Mouse (Mus musculus) MEL (cell line): Measurements from ENCODE around the gene Ap2s1.

Experiments used
- CTCF ChIP-seq, 3 experiments: IDR thresholded peaks in 2 of 3; conservative IDR thresholded peaks in 1 of 3; 2 replicates each; pipeline ENCODE4 v1.5.1; 2011 to 2012; ENCODE audit warnings: low read length in 3 of 3, low read depth in 2 of 3, mild to moderate bottlenecking in 2 of 3, improper control_type of control experiment in 1 of 3, inconsistent platforms in 1 of 3, mixed read lengths in 1 of 3, moderate library complexity in 1 of 3; ENCODE audit not compliant: control insufficient read depth in 1 of 3, insufficient read depth in 1 of 3, poor library complexity in 1 of 3, severe bottlenecking in 1 of 3
- GABPA ChIP-seq: IDR thresholded peaks from 2 replicates; pipeline ENCODE4 v1.6.1; 2012; ENCODE audit warnings: low read depth, mild to moderate bottlenecking, inconsistent platforms, low read length, improper control_type of control experiment, moderate library complexity
- MYC ChIP-seq: IDR thresholded peaks from 2 replicates; pipeline ENCODE4 v1.6.1; 2011; ENCODE audit warnings: low read depth, mild to moderate bottlenecking, low read length, improper control_type of control experiment, moderate library complexity
- POLR2A ChIP-seq, 2 experiments: IDR thresholded peaks; 2 replicates each; pipeline ENCODE4 v1.6.1; 2011 to 2012; ENCODE audit warnings: low read length in 2 of 2, mild to moderate bottlenecking in 2 of 2, control low read depth in 1 of 2, improper control_type of control experiment in 1 of 2, low read depth in 1 of 2, moderate library complexity in 1 of 2; ENCODE audit not compliant: control insufficient read depth in 1 of 2, insufficient read depth in 1 of 2, poor library complexity in 1 of 2
- RAD21 ChIP-seq: IDR thresholded peaks from 2 replicates; pipeline ENCODE4 v1.6.1; 2011; ENCODE audit warnings: mild to moderate bottlenecking, low read depth, low read length, improper control_type of control experiment
- ZNF384 ChIP-seq: IDR thresholded peaks from 2 replicates; pipeline ENCODE4 v1.6.1; 2012; ENCODE audit warnings: low read depth, mild to moderate bottlenecking, inconsistent platforms, low read length, improper control_type of control experiment

DNA sequence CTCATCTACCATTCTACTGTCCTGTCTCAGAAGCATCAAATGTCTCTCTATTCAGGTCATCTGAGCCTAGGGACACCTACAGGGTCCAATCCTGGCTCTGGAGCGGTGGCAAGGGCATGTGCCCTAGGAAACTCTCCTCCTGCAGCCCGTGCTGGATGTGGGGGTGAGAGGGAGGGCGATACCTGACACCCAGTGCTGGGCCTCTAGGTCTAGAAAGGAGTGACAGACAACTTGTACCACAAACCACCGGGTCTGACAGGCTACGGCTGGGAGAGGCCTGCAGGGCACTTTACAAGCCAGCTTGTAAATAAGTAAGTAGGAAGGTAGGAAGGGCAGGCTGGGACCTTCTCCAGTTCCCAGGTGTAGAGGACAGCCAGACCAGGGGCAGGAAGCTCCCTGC, 37.7 kb downstream of the Ap2s1 start:
- TF ChIP-seq ZNF384 (no peak), POLR2A (IDR thresholded peaks at IDR 0.05; ENCODE audit: control insufficient read depth in 1 of 2, insufficient read depth in 1 of 2, low read depth in 1 of 2, low read length in 2 of 2, poor library complexity in 1 of 2) (no peak), RAD21 (no peak), GABPA (no peak), CTCF (IDR thresholded peaks at IDR 0.05 in 2 of 3, conservative IDR thresholded peaks at IDR 0.05 in 1 of 3; ENCODE audit: control insufficient read depth in 1 of 3, insufficient read depth in 1 of 3, low read depth in 2 of 3, low read length in 3 of 3, poor library complexity in 1 of 3, severe bottlenecking in 1 of 3) (no peak), MYC (no peak)
